In the genomic region with DNA sequence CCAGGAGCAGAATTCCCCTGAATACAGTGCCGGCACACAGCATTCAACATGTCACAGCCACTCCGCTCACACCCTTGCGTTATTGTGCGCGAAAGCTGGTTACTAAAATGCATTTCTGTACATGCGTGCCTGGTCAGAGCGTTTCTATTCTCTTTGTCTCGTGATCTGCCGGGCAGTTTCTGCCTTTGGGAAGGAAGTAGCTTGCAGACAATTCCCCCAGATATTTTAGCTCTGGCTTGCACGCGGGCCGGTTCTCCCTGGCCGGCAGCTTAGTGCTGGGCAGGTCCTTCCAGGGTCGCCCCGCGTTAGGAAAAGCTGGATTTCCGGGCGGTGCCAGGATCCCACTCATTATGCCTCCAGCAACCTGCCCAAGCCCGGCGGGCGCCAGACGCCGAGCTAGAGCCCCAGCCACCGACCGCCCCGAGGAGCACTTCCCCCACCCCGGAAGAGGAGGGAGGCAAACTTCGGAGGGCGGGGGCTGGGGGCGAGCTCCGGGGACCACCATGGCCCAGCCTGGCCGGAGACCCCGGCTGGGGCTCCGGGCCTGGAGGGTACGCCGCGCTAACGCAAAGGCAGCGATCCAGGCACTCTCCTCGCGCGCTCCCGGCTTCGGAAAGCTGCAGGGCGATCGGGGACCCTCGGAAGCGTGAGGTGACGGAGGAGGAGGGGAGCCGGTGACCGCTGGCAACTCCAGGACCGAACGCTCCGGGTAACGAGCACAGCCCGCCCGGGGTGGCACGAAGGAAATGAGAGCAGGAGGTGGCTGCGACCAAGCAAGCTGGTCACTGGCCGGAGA, we compare ENCODE assay signal across 8 mouse cellular contexts. TPM values are rescaled to one million over a fixed set of nuclear protein-coding genes. Genes with fewer than 3 reads are reported as not detected.
DNase-seq lines count a peak whose midpoint lies in the region; ATAC-seq and TF ChIP-seq lines count a peak whose summit lies in the region.

No protein-coding gene starts in this region.

- peak; percentile 26; the same call in 1 of the 2 replicates for ATAC-seq in erythroblast, adult 5-6 weeks (replicated peaks; ENCODE audit: low FRiP score, poor library complexity, severe bottlenecking)
- ATAC-seq in monocyte, adult 5-6 weeks (replicated peaks; ENCODE audit: insufficient number of reproducible peaks, low FRiP score, low TSS enrichment, poor library complexity, severe bottlenecking): no peak

- no peak overlapping the region for H3K27ac ChIP-seq in ES-E14 (ENCODE audit: insufficient read depth, low read depth, low read length, poor library complexity, severe bottlenecking)
- peak overlapping the region; percentile 92 for H3K27ac ChIP-seq in macrophage

- intact Hi-C loops in heart, postnatal 10 days (cut with DNase I): loop anchor here (2.0 to 5.0 kb wide), 2 partner anchors 32 to 225 kb away; no protein-coding TSS in a partner anchor

- H3K79me2 ChIP-seq in macrophage (ENCODE audit: inconsistent target): peaks cover 51% of the 10 kb centered on the region

- H3K4me3 ChIP-seq in ES-E14 (ENCODE audit: insufficient read depth in 1 of 2, low read depth in 1 of 2, low read length in 2 of 2, poor library complexity in 1 of 2, severe bottlenecking in 1 of 2): peak overlapping the region; percentile 94 to 98
- H3K4me3 ChIP-seq in macrophage (ENCODE audit: inconsistent target): peak overlapping the region; percentile 89

- no peaks in the 10 kb centered on the region for H3K9me3 ChIP-seq in ES-E14 (ENCODE audit: control insufficient read depth, insufficient read depth, low read depth, low read length)

- 0% methylated on average over 37 of the region's 60 CpGs for WGBS in macrophage (ENCODE audit: missing documents)

- in situ Hi-C loops in ES-E14 (cut with MboI; ENCODE audit: low sequenced_read_pairs in 2 of 2, unreplicated experiment in 2 of 2): no loop called here

- H3K4me1 ChIP-seq in ES-E14 (ENCODE audit: control insufficient read depth in 2 of 2, insufficient read depth in 2 of 2, low read length in 2 of 2, poor library complexity in 1 of 2): peaks cover 0 to 8% of the 10 kb centered on the region in 2 experiments; a peak in 3 of 4 replicates

- no peaks in the 10 kb centered on the region for H3K36me3 ChIP-seq in ES-E14 (ENCODE audit: control insufficient read depth, insufficient read depth, low read length, poor library complexity, severe bottlenecking)
- no peaks in the 10 kb centered on the region for H3K36me3 ChIP-seq in macrophage (ENCODE audit: inconsistent target)

- DNase-seq in ES-E14 (ENCODE audit: low read depth, low spot score): no peak
- peak; percentile 63 to 73 for DNase-seq in adrenal gland, postnatal 36 days
- peak; percentile 75 to 76 for DNase-seq in heart, postnatal 10 days
- DNase-seq in layer of hippocampus, postnatal 10 days (ENCODE audit: low spot score in 2 of 2): peak; percentile 69 to 70
- peak; percentile 58 for DNase-seq in right cerebral cortex, postnatal 4 days

- peak overlapping the region; percentile 89 for H3K9ac ChIP-seq in ES-E14 (ENCODE audit: insufficient read depth, low read depth, low read length, poor library complexity, severe bottlenecking)

TF ChIP-seq in ES-E14, 5 proteins besides CTCF, POLR2A, EP300 and RAD21:
- TF ChIP-seq HCFC1 (IDR thresholded peaks at IDR 0.05; ENCODE audit: borderline replicate concordance, insufficient read depth, low read length) (no peak), CHD2 (IDR thresholded peaks at IDR 0.05; ENCODE audit: low read depth, low read length) (no peak), ZNF384 (IDR thresholded peaks at IDR 0.05; ENCODE audit: low read depth, low read length) (no peak), MAFK (IDR thresholded peaks at IDR 0.05; ENCODE audit: insufficient read depth, low read depth, low read length) (no peak), ZC3H11A (IDR thresholded peaks at IDR 0.05; ENCODE audit: borderline replicate concordance, low read depth, low read length) (no peak)

RNA-seq across cellular contexts. Expression of gene Pik3r1, which starts 0.8 kb away (rescaled TPM):
- 6.7 and 7.3 TPM in 2 replicates for total RNA-seq in ES-E14 (2012; rRNA removed)
- 100 to 1,000 TPM in 1 of 2 experiments, 10 to 100 TPM in 1; 86.3 to 152 TPM for total RNA-seq in adrenal gland, postnatal 36 days (2021)
- total RNA-seq in erythroblast, adult 5-6 weeks (2015; ENCODE audit: low replicate concordance): 251 and 274 TPM in 2 replicates
- total RNA-seq in erythroblast, adult 5-6 weeks (2017; ENCODE audit: low replicate concordance): 546 and 697 TPM in 2 replicates
- 10 to 100 TPM; 42.0 to 84.3 TPM for total RNA-seq in heart, postnatal 10 days (2021)
- 100 to 1,000 TPM; 109 to 112 TPM for total RNA-seq in layer of hippocampus, postnatal 10 days (2021)
- 1,000 to 10,000 TPM in 1 of 26 experiments, 100 to 1,000 TPM in 25; 208 to 1,027 (median 312) TPM for total RNA-seq in macrophage (2018; cell fraction: chromatin; rRNA removed)
- 100 to 1,000 TPM in 7 of 26 experiments, 10 to 100 TPM in 19; 69.6 to 234 (median 91.1) TPM for total RNA-seq in macrophage (2018; cell fraction: cytosol; rRNA removed)
- 100 to 1,000 TPM; 134 to 744 (median 260) TPM for total RNA-seq in macrophage (2018; cell fraction: nucleus; rRNA removed)
- polyA plus RNA-seq in macrophage (2018): 37.8 to 47.3 TPM (median 46.9 TPM) in 3 replicates
- 284 to 565 TPM (median 296 TPM) in 3 replicates for total RNA-seq in monocyte, adult 5-6 weeks (2017)
